Mouse (Mus musculus) thymus, adult 18-20 months (tissue): ENCODE results near the gene Slc11a1.
"Not testable (repeated sequence)": the region's sequence is repeated elsewhere in the genome, so short reads cannot be mapped to it uniquely, and the experiment has no call there.

Experiments used
- DNase-seq, 2 experiments: peaks; one replicate each; pipeline ENCODE4 v3.0.0; 2022; ENCODE audit warnings: mixed read lengths in 2 of 2

Gene Slc11a1

DNA sequence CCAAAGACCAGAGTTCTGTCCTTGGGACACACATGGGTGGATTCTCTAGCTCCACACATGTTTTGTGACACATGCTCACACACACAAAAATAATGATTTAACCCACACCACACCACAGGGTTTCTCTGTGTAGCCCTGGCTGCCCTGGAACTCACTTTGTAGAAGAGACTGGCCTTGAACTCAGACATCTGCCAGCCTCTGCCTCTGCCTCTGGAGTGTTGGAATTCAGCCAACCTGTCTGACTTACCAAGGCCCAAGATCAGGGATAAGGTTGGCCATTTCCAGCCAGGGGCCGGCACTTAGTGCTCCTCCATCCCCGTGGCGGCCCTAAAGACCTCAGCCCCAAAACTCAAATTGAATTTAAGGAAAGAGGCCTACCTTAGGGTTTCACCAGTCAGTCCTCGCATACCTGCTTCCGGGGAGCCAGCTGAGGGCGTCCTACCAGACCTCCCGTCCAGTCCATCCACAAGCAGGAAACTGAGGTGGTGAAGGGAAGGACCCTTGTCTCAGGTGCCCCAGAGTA lies 13.5 kb downstream of the Slc11a1 start:
- no peak for DNase-seq

GRCm38 (mm10) chr1:74389831-74390286 lies 14.9 kb downstream of the Slc11a1 start:
- DNase-seq, result peak; percentile 56 to 68

DNA sequence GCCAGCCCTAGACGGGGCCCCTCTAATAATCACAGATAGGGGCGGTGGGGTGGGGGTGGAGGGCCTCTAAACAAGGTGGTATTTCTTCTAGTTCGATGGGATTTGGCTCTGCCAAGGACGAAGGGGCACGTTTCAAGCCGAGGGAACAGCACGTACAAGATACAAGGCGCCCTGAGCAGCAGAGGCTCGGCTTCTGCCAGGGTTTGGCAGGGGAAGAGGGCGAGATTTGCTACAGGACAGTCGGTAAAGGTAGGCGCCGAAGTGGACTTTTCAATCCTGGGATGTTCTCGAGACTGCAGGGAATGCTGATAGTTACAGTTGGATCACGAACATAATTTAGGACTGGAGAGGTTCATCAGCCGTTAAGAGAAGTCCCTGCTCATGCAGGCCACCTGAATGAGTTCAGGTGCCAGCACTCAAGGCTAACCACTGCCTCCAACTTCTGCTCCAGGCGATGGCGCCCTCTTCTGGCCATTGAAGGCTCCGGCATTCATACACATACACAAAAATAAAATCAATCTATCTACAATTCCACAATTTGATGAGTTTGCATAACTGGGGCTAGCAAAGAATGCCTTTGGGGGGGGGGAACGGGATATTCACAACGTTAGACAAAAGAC lies 15.4 kb downstream of the Slc11a1 start:
- peak; percentile 43 to 58 for DNase-seq

- DNase-seq, result peak; percentile 91 to 94
These were observed 16.1 kb downstream of the Slc11a1 start, which contains the start of gene Ctdsp1 for GRCm38 (mm10) chr1:74390924-74391748. Ctdsp1 (plus strand) TSS chr1:74391509.

GRCm38 (mm10) chr1:74391844-74392441 lies 16.9 kb downstream of the Slc11a1 start:
- DNase-seq, result peak; percentile 76 to 77

DNA sequence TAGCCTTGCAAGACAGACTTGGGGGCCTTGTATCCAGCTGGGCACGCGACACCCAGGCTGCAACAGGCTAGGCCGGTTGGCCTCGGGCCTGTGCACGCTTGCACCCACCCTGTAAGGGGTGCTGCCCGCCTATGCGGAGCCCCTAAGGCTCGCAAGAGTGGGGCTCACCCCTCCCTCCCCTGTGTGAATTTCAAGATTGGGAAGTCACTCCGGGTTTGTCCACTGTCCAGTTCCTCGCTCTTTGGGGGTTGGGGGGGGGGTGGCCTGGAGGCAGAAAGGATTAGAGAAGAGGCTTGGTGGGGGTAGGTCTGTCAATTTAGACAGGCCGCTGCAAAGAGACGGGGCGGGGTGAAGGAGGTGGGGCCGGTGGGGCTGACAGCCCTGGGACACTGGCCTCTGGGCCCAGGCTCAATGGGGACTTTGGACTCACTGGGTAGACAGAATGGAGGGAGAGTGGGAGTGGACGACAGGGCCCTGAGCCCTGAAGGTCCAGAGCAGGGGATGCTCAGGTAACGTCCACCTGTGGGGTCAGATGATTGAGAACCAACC lies 17.5 kb downstream of the Slc11a1 start:
- no peak for DNase-seq

DNA sequence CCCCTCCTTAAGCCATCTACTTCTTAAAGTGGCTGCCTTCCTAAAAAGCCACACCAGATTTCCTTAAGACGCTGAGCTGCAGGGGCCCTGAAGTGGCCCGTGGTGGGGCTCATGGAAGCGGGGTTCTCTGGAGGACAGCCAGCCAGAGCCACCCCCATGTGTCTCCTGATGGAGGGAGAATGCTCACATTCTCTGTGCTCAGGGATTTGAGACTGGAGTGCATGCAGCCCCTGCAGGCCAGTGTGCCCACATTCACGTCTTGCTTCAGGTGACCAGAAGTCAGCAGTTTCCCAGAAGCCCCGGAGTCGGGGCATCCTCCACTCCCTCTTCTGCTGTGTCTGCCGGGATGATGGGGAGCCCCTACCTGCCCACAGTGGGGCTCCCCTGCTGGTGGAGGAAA lies 18.0 kb downstream of the Slc11a1 start:
- DNase-seq, result no peak

DNA sequence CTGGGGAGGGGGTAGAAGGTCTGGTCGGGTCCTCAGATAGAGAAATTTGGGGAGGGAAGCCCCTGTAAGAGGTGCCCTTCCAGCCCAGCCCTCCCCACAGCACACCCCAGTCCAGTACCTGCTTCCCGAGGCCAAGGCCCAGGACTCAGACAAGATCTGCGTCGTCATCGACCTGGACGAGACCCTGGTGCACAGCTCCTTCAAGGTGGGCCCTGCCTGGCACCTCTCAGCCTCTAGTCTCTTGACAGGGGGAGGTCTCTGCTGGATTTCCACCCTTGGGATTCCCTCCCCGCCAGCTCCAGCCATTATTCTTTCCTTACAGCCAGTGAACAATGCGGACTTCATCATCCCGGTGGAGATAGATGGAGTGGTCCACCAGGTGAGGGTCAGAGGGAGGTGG lies 18.7 kb downstream of the Slc11a1 start:
- DNase-seq, result no peak

DNA sequence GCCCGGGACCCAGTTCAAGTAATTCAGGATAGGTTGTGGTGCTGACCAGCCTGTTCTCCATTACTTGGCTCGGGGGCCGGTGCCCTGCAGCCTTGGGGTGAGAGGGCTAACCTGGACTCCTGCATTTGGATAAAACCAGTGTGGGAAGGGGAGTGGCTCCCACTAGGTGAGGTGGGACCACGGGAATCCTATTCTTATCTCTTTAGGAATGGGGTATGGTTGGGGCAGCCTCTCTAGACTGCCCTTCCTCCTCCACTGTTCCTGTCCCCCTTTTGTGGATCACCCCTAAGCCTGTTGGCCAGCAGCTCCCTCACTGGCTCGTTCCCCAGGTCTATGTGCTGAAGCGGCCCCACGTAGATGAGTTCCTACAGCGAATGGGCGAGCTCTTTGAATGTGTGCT lies 19.3 kb downstream of the Slc11a1 start:
- no peak for DNase-seq

DNA sequence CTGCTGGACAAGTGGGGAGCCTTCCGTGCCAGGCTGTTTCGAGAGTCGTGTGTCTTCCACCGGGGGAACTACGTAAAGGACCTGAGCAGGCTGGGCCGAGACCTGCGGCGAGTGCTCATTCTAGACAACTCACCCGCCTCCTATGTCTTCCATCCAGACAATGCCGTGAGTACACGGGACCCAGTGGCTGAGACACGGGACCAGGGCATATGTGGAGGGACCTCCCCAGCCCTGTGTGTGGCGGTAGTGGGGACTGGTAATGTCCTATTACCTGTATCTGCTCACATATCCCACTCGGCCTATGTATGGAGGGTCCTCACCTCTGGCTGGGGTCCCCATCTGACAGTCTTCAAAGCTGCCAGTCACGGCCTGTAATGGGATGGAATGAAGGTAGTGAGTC lies 19.9 kb downstream of the Slc11a1 start:
- no peak for DNase-seq

GRCm38 (mm10) chr1:74395290-74395689 lies 20.3 kb downstream of the Slc11a1 start:
- DNase-seq, result no peak

DNA sequence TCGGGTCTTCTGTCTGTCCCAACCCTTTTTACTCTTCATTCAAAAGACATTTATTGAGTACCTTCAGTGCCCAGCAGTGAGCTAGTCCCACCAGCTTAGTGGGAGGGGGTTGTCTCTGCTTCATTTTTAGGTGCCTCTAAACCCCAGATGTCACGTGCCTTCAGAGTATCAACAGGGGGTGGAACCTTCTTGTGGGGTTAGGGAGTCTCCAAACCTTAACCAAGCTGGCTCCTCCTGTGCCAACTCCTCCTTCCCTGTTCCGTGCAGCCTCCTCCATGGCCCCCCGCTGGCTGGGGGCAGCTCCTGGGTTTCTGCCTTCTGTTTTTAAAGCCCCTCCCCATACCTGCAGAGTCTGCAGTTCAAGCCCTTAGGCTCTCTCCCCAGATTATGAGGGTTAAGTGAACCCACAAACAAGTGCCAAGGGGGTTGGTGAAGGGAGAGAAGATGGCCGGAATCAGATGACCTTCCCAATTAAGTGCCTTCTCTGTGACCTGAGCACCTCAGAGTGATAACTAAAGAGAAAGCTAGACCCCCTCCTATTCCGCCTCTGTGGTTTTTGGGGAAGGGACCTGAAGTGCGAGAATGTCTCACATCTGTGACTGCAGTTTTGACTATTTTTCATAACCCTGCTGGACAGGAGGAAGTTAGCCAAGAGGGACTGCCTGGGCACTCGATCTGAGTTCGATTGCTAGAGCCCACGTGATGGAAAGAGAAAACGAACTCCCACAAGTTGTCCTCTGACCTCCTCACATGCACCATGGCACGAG lies 21.6 kb downstream of the Slc11a1 start:
- not testable (repeated sequence) for DNase-seq

GRCm38 (mm10) chr1:74397268-74397918 lies 22.4 kb downstream of the Slc11a1 start:
- peak; percentile 82 to 86 for DNase-seq

- DNase-seq, result peak in 1 of 2 experiments; percentile 71
These were observed 23.0 kb downstream of the Slc11a1 start for GRCm38 (mm10) chr1:74397919-74398451.

- DNase-seq, result no peak
These were observed 25.5 kb downstream of the Slc11a1 start for GRCm38 (mm10) chr1:74400531-74400930.

DNA sequence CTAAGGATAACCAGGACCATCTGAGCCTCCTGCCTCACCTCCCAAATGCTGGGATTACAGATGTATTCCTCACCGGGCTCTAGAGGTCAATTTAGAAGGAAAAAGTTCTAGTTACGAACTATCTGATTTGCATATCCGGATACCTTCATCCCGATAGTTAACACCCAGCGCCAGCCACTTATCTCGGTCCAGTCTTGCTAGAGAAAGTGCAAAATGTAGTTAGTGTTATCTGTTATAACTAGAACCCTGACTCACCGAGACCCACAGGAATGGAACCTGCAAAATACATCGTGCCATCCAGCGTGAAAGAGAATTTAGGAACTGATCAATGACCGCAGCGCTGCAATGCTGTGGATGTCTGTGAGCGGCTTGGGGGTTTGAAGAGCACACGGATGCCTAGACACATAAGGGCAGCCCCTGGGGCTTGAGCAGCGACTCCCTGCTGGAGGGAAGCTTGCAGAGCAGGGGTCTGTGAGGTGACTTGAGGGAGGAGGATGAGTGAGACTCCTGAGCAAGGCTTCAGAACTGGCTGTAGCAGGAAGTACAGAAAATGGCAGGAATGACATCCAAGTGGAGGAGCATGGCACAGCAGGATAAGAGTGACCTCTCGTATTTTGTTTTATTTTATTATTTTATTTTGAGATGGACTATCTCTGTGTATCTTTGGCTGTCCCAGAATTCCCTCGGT lies 26.2 kb downstream of the Slc11a1 start:
- DNase-seq, result no peak

- no peak for DNase-seq
These were observed 29.2 kb downstream of the Slc11a1 start for GRCm38 (mm10) chr1:74404206-74404605.

GRCm38 (mm10) chr1:74408589-74409504 lies 33.9 kb downstream of the Slc11a1 start, which contains the start of gene Vil1:
Vil1 (plus strand) TSS chr1:74409376.
- DNase-seq, result no peak

DNA sequence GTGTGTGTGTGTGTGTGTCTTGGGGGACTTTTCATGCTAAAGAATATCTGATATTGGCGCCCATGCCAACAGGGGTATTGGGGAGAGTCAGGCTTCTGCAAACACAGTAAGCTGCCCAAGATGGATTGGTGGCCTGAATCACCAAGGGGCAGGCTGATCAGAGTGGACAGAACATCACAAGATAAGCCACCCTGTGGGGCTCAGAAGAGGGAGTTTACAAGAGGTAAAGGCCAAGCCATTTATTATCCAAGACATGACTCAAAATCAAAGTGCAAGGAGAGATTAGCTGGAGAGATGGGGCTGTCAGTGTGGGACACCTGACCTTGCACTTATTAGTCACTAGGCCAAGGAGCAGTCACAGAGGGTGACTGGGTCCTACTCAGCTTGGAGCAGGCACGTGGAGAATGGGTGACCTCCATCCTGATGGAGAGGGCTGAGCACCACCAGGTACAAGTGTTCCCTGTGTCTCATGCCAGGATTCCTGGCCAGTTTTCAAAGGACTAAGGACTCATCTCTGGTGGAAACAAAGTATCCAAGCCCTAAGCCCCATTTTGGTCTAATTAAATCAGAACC lies 36.8 kb downstream of the Slc11a1 start:
- DNase-seq, result no peak
